Mouse (Mus musculus) neural tube, embryonic 14.5 days (tissue): ENCODE data around the gene Sdhd. TPM values are rescaled to one million over a fixed set of nuclear protein-coding genes. Genes with fewer than 3 reads are reported as not detected.
"Not testable (repeated sequence)": the region's sequence is repeated elsewhere in the genome, so short reads cannot be mapped to it uniquely, and the experiment has no call there.

ENCODE experiments used
- ATAC-seq: fragments of 200-750 bp; cut with Nextera tagmentation; 2 replicates; pipeline ENCODE4 v1.8.0; 2017; ENCODE audit warnings: low read depth, mild to moderate bottlenecking, moderate TSS enrichment, moderate library complexity
- H3K27ac ChIP-seq: fragments of 300-500 bp; sonication (generic); 2 replicates; pipeline ENCODE4 v1.5.1; 2014; ENCODE audit warnings: low read depth, mild to moderate bottlenecking, control low read depth, low read length, moderate library complexity, mixed read lengths
- H3K27me3 ChIP-seq: fragments of 300-500 bp; sonication (generic); 2 replicates; pipeline ENCODE4 v1.6.1; 2014; ENCODE audit warnings: low read length; ENCODE audit not compliant: control insufficient read depth, insufficient read depth
- H3K36me3 ChIP-seq: fragments of 300-500 bp; sonication (generic); 2 replicates; pipeline ENCODE4 v1.6.1; 2014; ENCODE audit warnings: low read length, mixed read lengths; ENCODE audit not compliant: control insufficient read depth, insufficient read depth
- H3K4me1 ChIP-seq: fragments of 300-500 bp; sonication (generic); 2 replicates; pipeline ENCODE4 v1.6.1; 2014; ENCODE audit warnings: low read length; ENCODE audit not compliant: control insufficient read depth, insufficient read depth
- H3K4me2 ChIP-seq: fragments of 300-500 bp; sonication (generic); 2 replicates; pipeline ENCODE4 v1.6.1; 2014; ENCODE audit warnings: mild to moderate bottlenecking, low read depth, low read length, control low read depth
- H3K4me3 ChIP-seq: fragments of 300-500 bp; sonication (generic); 2 replicates; pipeline ENCODE4 v1.5.1; 2014; ENCODE audit warnings: low read depth, low read length, control low read depth, mixed read lengths
- H3K9ac ChIP-seq: fragments of 300-500 bp; sonication (generic); replicated peaks from 2 replicates; pipeline ENCODE4 v1.6.1; 2014; ENCODE audit warnings: low read depth, mild to moderate bottlenecking, control low read depth, low read length, mixed read lengths
- H3K9me3 ChIP-seq: fragments of 300-500 bp; sonication (generic); 2 replicates; pipeline ENCODE4 v1.6.1; 2016; ENCODE audit warnings: low read length; ENCODE audit not compliant: control insufficient read depth
- WGBS: fragments of 180-500 bp; shearing (Covaris S2); extraction: QIAGEN DNeasy Blood & Tissue Kit; methylation state at CpG from one replicate; pipeline ENCODE4 v1.1.7; 2014; 5-methylcytosine and 5-hydroxymethylcytosine counted together
- polyA plus RNA-seq: library from polyadenylated mRNA; unstranded; fragments of >200 nt; fragmentation: Nextera tagmentation; extraction: Ambion mirVana; gene quantifications from 2 replicates; pipeline ENCODE4 v1.2.1, GENCODE M21; 2014

Gene Sdhd
- polyA plus RNA-seq: 257 and 294 TPM in 2 replicates

DNA sequence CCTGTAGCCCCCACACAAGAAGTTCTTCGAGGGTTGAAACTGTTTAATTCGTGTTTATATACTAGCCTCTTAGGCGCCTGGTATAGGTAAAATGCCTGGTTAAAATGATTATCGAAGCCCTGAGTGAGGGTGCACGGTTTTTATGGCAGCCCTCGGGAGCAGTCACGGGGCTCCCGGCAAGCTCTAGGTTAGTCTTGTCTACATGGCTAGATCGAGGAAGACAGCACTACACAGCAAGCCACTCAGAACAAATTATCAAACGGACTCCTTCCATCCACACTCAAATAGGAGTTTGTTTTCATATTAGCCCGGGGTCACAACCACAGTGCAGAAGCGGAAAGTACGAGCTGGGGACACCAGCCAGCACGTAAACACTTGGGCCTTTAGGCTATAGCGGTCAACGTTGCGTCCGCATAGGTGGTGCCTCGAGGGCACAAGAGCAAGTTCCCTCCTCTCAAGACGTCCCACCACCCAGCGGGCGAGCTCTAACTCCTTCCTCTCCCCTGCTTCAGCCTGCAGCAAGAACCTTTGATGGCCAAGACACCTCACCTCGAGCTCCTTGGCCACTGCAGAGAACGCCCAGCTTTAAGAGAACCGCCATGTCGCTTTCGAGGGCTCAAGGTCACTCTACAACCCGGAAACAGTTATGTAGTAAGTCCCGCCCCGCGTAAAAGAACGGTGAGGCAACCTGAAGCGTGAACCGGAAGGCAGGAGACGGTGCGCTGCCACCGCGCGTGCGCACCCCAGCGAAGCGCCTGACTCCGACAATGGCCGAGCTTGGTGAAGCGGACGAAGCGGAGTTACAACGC is at the start of gene Sdhd, which contains the start of gene Timm8b:
TSS of gene Sdhd (minus strand) at position 624 of the 809 bp plus-strand sequence.
TSS of gene Timm8b (plus strand) at position 722 of the 809 bp plus-strand sequence.
- WGBS: under 1% methylated on average over 48 of the region's 48 CpGs
- no peaks in the 10 kb centered on the region for H3K27me3 ChIP-seq
- H3K36me3 ChIP-seq: peaks cover 30% of the 10 kb centered on the region
- H3K27ac ChIP-seq: peak within 1 kb of the TSS; percentile 75
- H3K4me3 ChIP-seq: peak within 1 kb of the TSS; percentile 86
- peak; percentile 98 for ATAC-seq
- H3K4me1 ChIP-seq: peaks cover 18% of the 10 kb centered on the region
- H3K9me3 ChIP-seq: no peaks in the 10 kb centered on the region
- peak within 1 kb of the TSS; percentile 93 for H3K4me2 ChIP-seq
- H3K9ac ChIP-seq: peak within 1 kb of the TSS; percentile 64

DNA sequence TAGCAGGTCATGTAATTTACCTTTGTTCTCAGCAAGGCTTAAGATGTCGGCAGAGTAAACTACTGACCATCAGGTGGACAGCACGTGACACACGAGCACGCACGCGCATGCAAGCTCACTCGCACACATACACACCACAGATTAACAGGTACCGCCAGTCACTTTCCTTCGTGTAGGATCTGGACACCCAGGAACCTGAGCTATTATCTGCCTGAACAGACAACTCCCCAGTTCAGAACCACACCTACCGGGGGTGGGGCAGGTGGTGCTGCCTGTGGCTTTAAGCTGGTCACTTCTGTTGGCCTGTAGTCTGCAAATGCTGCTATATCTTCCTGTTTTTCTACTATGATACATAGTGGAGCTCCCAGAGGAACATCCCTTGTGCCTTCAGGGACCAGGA is 46.9 kb upstream of the Sdhd start:
- H3K36me3 ChIP-seq: peaks cover 61% of the 10 kb centered on the region
- WGBS: 97% methylated on average over 10 of the region's 10 CpGs
- no peak overlapping the region for H3K4me2 ChIP-seq

GRCm38 (mm10) chr9:50646826-50647370 is 43.3 kb upstream of the Sdhd start:
- no peak for ATAC-seq
- no peaks in the 10 kb centered on the region for H3K9me3 ChIP-seq
- 77% methylated on average over 10 of the region's 10 CpGs for WGBS
- H3K4me2 ChIP-seq: no peak overlapping the region
- no peak overlapping the region for H3K4me3 ChIP-seq
- no peaks in the 10 kb centered on the region for H3K4me1 ChIP-seq
- no peak overlapping the region for H3K9ac ChIP-seq
- H3K27ac ChIP-seq: no peak overlapping the region
- no peaks in the 10 kb centered on the region for H3K27me3 ChIP-seq
- peaks cover 69% of the 10 kb centered on the region for H3K36me3 ChIP-seq

More for the DNA sequence above, 46.9 kb upstream of the Sdhd start:
- no peak for ATAC-seq
- no peaks in the 10 kb centered on the region for H3K4me1 ChIP-seq
- no peaks in the 10 kb centered on the region for H3K27me3 ChIP-seq
- no peak overlapping the region for H3K4me3 ChIP-seq
- no peak overlapping the region for H3K9ac ChIP-seq
- H3K27ac ChIP-seq: no peak overlapping the region
- H3K9me3 ChIP-seq: no peaks in the 10 kb centered on the region

- WGBS: 95% methylated on average over 11 of the region's 11 CpGs
- ATAC-seq: no peak
- H3K4me1 ChIP-seq: no peaks in the 10 kb centered on the region
These were observed 30.7 kb upstream of the Sdhd start for GRCm38 (mm10) chr9:50634270-50634669.

GRCm38 (mm10) chr9:50633059-50633458 is 29.4 kb upstream of the Sdhd start:
- no peak overlapping the region for H3K27ac ChIP-seq
- H3K9ac ChIP-seq: no peak overlapping the region
- WGBS: 64% methylated on average over 2 of the region's 2 CpGs
- no peaks in the 10 kb centered on the region for H3K27me3 ChIP-seq
- H3K36me3 ChIP-seq: peaks cover 20% of the 10 kb centered on the region
- H3K9me3 ChIP-seq: no peaks in the 10 kb centered on the region
- no peaks in the 10 kb centered on the region for H3K4me1 ChIP-seq
- no peak for ATAC-seq
- no peak overlapping the region for H3K4me2 ChIP-seq
- H3K4me3 ChIP-seq: no peak overlapping the region

More at GRCm38 (mm10) chr9:50634270-50634669, 30.7 kb upstream of the Sdhd start:
- peaks cover 27% of the 10 kb centered on the region for H3K36me3 ChIP-seq
- H3K27ac ChIP-seq: no peak overlapping the region
- H3K9ac ChIP-seq: no peak overlapping the region
- H3K9me3 ChIP-seq: no peaks in the 10 kb centered on the region
- no peaks in the 10 kb centered on the region for H3K27me3 ChIP-seq
- no peak overlapping the region for H3K4me3 ChIP-seq
- no peak overlapping the region for H3K4me2 ChIP-seq

DNA sequence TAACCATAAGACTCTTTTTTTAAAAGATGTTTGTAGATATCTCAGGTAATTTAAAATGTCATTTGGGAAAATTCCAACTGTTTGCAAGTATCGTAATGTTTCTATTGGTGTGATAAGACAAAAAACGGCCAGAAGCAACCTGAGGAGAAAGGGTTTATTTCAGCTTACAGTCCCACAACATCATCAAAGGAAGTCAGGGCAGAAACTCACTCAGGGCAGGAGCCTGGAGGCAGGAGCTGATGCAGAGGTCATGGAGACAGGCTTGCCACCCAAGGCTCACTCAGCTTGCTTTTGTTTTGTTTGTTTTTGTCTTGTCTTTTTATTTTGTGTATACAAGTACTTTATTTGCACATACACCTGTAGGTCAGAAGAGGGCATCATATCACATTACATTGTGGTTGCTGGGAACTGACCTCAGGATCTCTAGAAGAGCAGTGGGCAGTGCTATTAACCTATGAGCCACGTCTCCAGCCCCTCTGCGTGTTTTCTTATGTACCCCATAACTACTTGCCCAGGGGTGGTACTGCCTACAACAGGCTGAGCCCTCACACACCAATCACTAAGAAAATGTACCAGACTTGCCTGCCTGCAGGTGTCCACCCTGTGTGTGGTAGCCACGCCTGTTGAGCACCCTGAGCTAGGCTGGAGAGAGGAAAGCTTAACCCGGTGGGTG is 28.5 kb upstream of the Sdhd start:
- WGBS: 89% methylated on average over 6 of the region's 6 CpGs
- no peaks in the 10 kb centered on the region for H3K27me3 ChIP-seq
- H3K27ac ChIP-seq: no peak overlapping the region
- H3K9ac ChIP-seq: no peak overlapping the region
- no peaks in the 10 kb centered on the region for H3K4me1 ChIP-seq
- H3K36me3 ChIP-seq: peaks cover 20% of the 10 kb centered on the region
- no peak for ATAC-seq
- no peaks in the 10 kb centered on the region for H3K9me3 ChIP-seq
- H3K4me3 ChIP-seq: no peak overlapping the region
- no peak overlapping the region for H3K4me2 ChIP-seq

DNA sequence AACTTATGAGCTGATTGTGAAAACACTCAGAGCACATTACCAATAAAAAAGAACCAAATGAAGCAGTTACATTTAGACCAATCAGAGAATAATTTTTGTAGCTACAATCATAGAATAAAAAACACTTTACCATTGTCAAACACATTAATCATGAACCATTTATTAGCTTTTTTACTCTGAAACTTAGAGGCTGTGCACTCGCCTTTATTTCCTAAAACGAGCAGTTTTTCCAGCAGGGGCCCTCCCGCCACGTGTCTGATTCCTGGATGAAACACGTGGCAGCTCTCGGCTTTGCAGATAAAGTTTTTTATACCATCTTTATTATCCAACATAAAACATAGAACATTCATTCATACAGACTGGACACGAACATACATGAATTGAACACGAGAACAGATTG is 27.3 kb upstream of the Sdhd start:
- not testable (repeated sequence) for H3K27ac ChIP-seq, H3K27me3 ChIP-seq, H3K9ac ChIP-seq, H3K4me2 ChIP-seq, H3K4me1 ChIP-seq, H3K4me3 ChIP-seq, H3K9me3 ChIP-seq, ATAC-seq
- 91% methylated on average over 6 of the region's 8 CpGs for WGBS
- H3K36me3 ChIP-seq: 0 out of 2 replicates have a peak, but pooled peaks cover 13% of the 10 kb centered on the region

DNA sequence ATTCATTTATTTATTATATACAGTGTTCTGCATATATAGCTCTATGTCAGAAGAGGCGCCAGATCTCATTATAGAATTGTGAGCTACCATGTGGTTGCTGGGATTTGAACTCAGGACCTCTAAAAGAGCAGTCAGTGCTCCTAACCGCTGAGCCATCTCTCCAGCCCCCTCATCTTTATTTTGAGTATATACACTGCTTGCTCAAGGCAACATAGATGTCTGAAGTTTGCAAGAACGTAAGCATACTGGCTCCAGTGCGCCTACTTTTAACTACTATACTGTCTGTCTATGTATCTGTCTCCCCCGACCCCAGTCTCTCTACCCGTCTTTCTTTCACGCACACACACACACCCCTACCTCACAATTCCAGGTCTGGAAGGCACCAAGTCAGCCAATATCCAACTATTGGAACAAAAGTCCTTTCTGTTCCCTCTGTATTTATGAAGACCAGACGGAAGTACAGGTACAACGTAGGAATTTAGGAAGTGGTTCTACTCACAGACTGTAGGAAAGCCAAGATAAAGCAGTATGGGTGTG is 14.2 kb upstream of the Sdhd start:
- H3K4me3 ChIP-seq: peak overlapping the region; percentile 99; the same call in 1 of the 2 replicates
- H3K27me3 ChIP-seq: no peaks in the 10 kb centered on the region
- no peaks in the 10 kb centered on the region for H3K9me3 ChIP-seq
- no peak overlapping the region for H3K27ac ChIP-seq
- peak overlapping the region; percentile 83 for H3K4me2 ChIP-seq
- H3K9ac ChIP-seq: no peak overlapping the region
- WGBS: 62% methylated on average over 9 of the region's 9 CpGs
- H3K36me3 ChIP-seq: peaks cover 14% of the 10 kb centered on the region; the same call in 1 of the 2 replicates
- H3K4me1 ChIP-seq: peaks cover 9% of the 10 kb centered on the region
- no peak for ATAC-seq
